Mouse (Mus musculus) cerebellum, adult 8-10 months (tissue): ENCODE data around the gene 2610028H24Rik.

Experiments
- DNase-seq: peaks from one replicate; pipeline ENCODE4 v3.0.0; 2022

The 2610028H24Rik gene

DNA sequence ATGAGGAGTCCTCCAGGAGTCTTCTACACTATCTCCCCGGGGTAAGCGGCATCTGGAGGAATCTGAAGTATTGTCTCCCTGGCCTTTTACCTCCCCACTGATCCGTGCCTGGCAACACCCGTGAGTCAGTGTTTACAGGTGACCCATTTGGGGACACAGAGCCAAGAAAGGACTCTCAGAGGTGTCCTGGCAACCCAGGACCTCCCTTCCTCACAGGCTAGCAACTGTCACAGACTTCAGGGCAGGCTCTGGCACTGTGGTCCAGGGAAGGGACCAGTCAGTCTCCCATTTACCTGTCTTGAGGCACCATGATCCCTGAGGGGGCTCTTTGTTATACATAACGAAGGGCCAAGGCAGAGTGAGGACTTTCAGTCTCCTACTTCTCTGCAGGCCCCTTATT is at the start of gene 2610028H24Rik:
Gene 2610028H24Rik (plus strand): TSS at position 231 of the 400 bp plus-strand sequence.
- DNase-seq, result no peak

GRCm38 (mm10) chr10:76408520-76408919 is 40.4 kb upstream of the 2610028H24Rik start:
- DNase-seq, result no peak

DNA sequence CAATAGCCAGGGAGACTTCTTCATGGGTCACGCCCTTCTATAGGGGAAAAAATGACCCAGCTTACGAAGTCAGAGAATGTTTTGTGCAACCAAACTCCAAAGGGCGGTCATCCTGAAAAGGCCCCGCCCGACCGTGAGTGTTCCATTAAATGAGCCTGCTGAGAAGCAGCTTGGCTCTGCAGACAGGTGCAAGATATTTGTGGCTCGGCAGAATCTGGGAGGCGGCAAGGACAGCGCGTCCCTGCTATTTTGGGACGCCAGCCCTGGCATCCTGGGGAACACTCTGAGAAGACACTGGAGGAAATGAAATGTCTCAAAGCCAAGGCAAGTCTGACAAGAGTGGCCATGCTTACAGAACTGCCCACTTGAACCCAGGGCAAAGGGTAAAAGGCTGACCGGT is 32.1 kb upstream of the 2610028H24Rik start:
- peak; percentile 58 for DNase-seq

DNA sequence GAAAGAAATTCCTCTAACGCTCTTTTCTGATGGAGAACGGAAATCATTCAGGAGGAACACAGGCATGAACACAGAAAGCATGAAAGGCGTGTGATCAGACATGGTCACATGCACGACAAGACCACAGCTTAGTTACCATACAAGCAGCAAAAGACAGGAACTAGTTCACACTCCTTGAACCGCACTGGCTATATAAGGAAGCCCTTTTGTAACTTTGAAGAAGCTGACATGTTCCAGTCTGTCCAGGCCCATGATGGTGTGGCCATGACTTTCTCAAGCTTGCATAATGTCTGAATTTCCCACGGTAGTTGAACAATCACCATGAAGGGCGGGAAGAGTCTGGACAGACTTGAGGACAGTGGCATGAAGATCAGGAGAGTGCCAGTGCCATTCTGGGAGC is 23.2 kb upstream of the 2610028H24Rik start:
- no peak for DNase-seq

GRCm38 (mm10) chr10:76433925-76434324 is 15.0 kb upstream of the 2610028H24Rik start:
- DNase-seq, result no peak

DNA sequence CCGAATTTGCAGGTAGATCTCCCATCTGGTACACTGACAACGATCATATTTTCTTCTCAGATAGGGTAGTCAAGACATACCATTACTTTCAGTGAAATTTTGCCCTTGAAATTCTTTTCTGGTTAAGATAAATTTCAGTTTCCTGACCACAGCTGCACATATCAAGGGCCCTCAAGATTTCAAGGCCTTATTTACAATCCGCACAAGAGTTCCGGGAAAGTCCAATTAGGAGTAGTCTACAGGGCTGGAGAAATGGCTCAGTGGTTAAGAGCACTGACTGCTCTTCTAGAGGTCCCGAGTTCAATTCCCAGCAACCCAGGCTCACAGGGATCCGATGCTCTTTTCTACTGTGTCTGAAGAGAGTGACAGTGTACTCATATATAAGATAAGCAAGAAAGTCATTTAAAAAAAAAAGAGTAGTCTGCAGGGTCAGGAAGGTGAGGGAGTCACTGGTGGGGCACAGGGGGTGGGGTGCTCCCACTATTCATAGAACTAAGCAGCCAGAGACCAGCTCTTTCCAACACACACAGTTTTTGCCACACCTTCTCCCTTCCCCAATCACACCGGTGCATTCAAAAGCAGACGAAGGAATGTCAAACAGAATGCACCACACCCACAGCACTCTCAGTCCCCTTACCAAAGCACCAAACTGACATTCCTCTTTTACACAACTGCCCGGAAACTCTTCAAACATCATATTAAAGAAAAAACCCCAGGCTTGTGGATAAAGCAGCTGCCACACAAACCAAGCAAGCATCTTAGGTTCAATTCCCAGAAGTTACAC is 9.6 kb upstream of the 2610028H24Rik start:
- no peak for DNase-seq

GRCm38 (mm10) chr10:76440281-76440680 is 8.6 kb upstream of the 2610028H24Rik start, which contains the start of gene AC141477.1:
Gene AC141477.1 (minus strand): TSS chr10:76440444.
- no peak for DNase-seq

- peak; percentile 96 for DNase-seq
Observed at GRCm38 (mm10) chr10:76442178-76443088, 6.4 kb upstream of the 2610028H24Rik start, which contains the start of gene Pcnt. Gene Pcnt (minus strand): TSS chr10:76442786.

- no peak for DNase-seq
Observed at GRCm38 (mm10) chr10:76445996-76446681, 2.7 kb upstream of the 2610028H24Rik start.

GRCm38 (mm10) chr10:76447406-76448229 is 1.3 kb upstream of the 2610028H24Rik start:
- DNase-seq, result no peak

DNA sequence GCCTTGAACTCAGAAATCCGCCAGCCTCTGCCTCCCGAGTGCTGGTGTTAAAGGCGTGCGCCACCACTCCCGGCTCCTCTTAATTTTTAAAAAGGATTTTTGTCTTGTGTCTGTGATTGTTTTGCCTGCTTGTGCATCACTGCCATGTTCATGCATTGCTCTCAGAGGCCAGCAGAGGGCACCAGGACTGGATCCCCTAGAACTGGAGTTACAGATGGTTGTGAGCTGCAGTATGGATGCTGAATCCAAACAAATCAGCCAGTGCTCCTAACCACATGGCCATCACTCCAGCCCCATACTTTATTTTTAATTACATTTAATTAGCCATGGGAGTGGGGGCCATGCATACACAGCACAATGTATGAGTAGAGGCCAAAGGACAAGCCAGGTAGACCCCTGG is 6.4 kb downstream of the 2610028H24Rik start:
- no peak for DNase-seq

DNA sequence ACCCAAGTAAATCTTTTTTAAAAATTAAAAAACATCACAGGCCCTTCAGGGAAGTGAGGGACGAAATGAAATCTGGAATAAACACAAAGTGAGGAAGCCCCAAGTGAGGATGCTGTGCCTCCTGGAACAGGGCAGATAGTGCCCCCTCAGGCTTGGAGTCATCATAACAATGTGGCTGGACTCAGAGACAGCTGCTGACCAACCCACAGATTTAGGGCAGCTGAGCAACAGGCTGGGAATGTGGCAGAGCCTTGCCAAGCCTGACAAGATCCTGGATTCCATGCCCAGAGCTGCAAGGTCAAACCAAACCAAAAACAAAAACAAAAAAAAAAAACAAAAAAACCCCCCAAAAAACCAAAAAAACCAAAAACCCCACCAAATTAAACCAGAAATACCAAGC is 12.4 kb downstream of the 2610028H24Rik start:
- DNase-seq, result no peak

DNA sequence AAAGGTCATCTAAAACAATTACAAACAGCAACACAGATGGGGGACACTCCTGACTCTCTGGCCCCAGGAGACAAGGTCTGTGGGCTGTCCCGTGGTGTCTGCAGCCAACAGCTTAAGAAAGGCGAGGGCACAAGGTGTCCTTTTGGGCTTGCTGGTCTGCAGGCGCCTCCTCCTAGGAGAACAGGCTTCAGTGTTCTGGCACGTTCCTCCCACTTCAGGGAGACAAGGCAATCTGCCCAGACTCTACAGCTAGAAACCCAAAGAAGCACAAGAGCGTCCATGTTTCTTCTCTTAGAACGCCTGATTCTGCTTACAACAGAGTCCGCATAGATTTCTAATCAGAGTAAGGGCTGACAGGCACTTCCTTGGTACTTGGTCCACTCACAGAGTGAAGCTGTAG is 13.4 kb downstream of the 2610028H24Rik start:
- DNase-seq, result no peak

GRCm38 (mm10) chr10:76462721-76463120 is 13.8 kb downstream of the 2610028H24Rik start:
- DNase-seq, result no peak

- peak; percentile 87 for DNase-seq
Observed at GRCm38 (mm10) chr10:76468203-76469162, 19.6 kb downstream of the 2610028H24Rik start, which contains the start of the genes Mcm3ap and Ybey. Gene Mcm3ap (plus strand): TSS chr10:76468927. Gene Ybey (minus strand): TSS chr10:76469114.

- no peak for DNase-seq
Observed at GRCm38 (mm10) chr10:76473759-76474158, 24.9 kb downstream of the 2610028H24Rik start.

GRCm38 (mm10) chr10:76480851-76481250 is 32.0 kb downstream of the 2610028H24Rik start:
- no peak for DNase-seq

DNA sequence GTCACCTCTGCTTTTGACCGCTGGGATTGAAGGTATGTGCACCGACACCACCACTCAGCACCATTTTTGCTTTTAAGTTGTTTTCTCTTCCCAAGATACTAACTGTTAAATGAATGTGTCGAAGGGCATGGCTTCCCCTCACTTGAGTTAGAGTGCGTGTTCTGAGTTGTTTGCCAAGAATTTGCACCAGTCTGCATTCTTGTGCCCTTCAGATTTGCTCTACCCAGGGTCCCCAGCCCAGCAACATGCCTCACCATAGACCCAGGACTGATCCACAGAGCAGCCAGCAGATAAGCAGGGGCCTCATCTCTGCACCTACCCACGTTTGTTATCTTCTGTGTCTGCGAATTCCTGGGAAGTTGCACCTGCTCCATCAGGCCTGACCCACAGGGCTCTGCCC is 32.6 kb downstream of the 2610028H24Rik start:
- no peak for DNase-seq

- no peak for DNase-seq
Observed at GRCm38 (mm10) chr10:76486302-76486701, 37.4 kb downstream of the 2610028H24Rik start.

GRCm38 (mm10) chr10:76488265-76488664 is 39.4 kb downstream of the 2610028H24Rik start:
- DNase-seq, result no peak

DNA sequence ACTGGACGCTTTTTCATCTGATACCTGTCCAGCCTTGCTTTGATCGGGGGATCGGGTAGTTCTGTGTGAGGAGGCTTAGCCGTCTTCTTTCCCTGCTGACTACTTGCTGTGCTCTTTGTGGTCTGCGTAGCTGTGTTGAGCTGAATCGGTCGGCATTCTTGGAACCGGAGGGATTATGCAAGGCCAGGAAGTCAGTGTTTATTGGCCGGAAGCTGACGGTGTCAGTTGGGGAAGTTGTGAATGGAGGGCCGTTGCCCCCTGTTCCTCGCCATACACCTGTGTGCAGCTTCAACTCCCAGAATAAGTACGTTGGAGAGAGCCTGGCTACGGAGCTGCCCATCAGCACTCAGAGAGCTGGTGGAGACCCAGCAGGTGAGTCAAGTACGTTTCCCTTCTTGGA is 40.3 kb downstream of the 2610028H24Rik start:
- DNase-seq, result no peak
